35 mouse cellular contexts compared by ENCODE assay signal in genomic region chr19:24637988-24638387, GRCm38 (mm10). TPM values are rescaled to one million over a fixed set of nuclear protein-coding genes. Genes with fewer than 3 reads are reported as not detected.
"Had no signal": no experiment of that assay in that cellular context is flagged by ENCODE, and none has a peak within 500 bp of the region (broad histone marks: within the 10 kb centered on the region; RNA-seq: fewer than 3 reads in every experiment).

No protein-coding gene starts in this region.

- DNase-seq: heart, postnatal 10 days; heart, postnatal 14 days; heart, postnatal 36 days; kidney, adult 11 months; kidney, adult 18-20 months; kidney, adult 2 months; kidney, adult 8-10 months; kidney, adult 9 months; kidney, postnatal 10 days; kidney, postnatal 14 days; kidney, postnatal 25 days; kidney, postnatal 36 days; kidney, postnatal 4 days; layer of hippocampus, adult 9-11 months; layer of hippocampus, postnatal 36 days had no signal

- H3K4me2 ChIP-seq: heart, embryonic 11.5 days; heart, embryonic 12.5 days; heart, embryonic 13.5 days; heart, embryonic 15.5 days; hindbrain, embryonic 12.5 days; hindbrain, embryonic 13.5 days; hindbrain, embryonic 14.5 days; hindbrain, embryonic 15.5 days; intestine, embryonic 15.5 days; kidney, embryonic 15.5 days had no signal

- ATAC-seq: hindbrain, embryonic 16.5 days; hindbrain, postnatal 0 days; inflammation-experienced regulatory T-cells, adult 6 months; intestine, embryonic 15.5 days; intestine, embryonic 16.5 days; intestine, postnatal 0 days had no signal

- H3K36me3 ChIP-seq: heart, embryonic 10.5 days; heart, embryonic 12.5 days; heart, embryonic 13.5 days; heart, embryonic 15.5 days; hindbrain, embryonic 10.5 days; hindbrain, embryonic 12.5 days; hindbrain, embryonic 13.5 days; hindbrain, embryonic 15.5 days; intestine, embryonic 15.5 days; kidney, embryonic 15.5 days had no signal

- H3K27me3 ChIP-seq: heart, embryonic 12.5 days; heart, embryonic 13.5 days; heart, embryonic 15.5 days; hindbrain, embryonic 12.5 days; hindbrain, embryonic 13.5 days; hindbrain, embryonic 15.5 days; intestine, embryonic 15.5 days; kidney, embryonic 15.5 days had no signal

- H3K4me3 ChIP-seq: heart, embryonic 10.5 days; heart, embryonic 12.5 days; heart, embryonic 13.5 days; heart, embryonic 15.5 days; hindbrain, embryonic 10.5 days; hindbrain, embryonic 12.5 days; hindbrain, embryonic 13.5 days; hindbrain, embryonic 15.5 days; intestine, embryonic 15.5 days; kidney, embryonic 15.5 days; layer of hippocampus, adult 2 months; left cerebral cortex, adult 2 months had no signal

RNA-seq across cellular contexts. Expression of gene Tmem252, which starts 35.8 kb away (rescaled TPM):
- total RNA-seq: hematopoietic stem cell, adult 5-6 weeks had no signal
- polyA plus RNA-seq: inflammation-experienced regulatory T-cells, adult 6 months had no signal
